Mouse (Mus musculus) adrenal gland, postnatal 25 days (tissue): ENCODE measurements around the gene Col25a1. TPM values are rescaled to one million over a fixed set of nuclear protein-coding genes. Genes with fewer than 3 reads are reported as not detected.
A peak's percentile ranks its signal among the peaks of the same experiment; 100 is the strongest.

Experiments
- DNase-seq: peaks from one replicate; pipeline ENCODE4 v3.0.0; 2021; ENCODE audit warnings: mixed read lengths
- long read RNA-seq: library from polyadenylated mRNA; stranded (forward); transcript quantifications from one replicate; pipeline ENCODE4 v2.0.0, GENCODE M21; 2021
- total RNA-seq: library from RNA; stranded (reverse); gene quantifications from 2 replicates; pipeline ENCODE4 v1.2.3, GENCODE M21; 2021

Col25a1 gene
- total RNA-seq = 5.7 and 10.3 TPM in 2 replicates
- long read RNA-seq, partial matches to known transcripts = 1 of 1 reads
- long read RNA-seq, other reads (novel, unspliced or antisense) = 0 of 1 reads

- no peak for DNase-seq
Observed at GRCm38 (mm10) chr3:130131201-130131600, at the start of gene Col25a1. Gene Col25a1 (plus strand): TSS chr3:130131501.

- DNase-seq = no peak
Observed at GRCm38 (mm10) chr3:130083312-130083711, 48.0 kb upstream of the Col25a1 start.

- no peak for DNase-seq
Observed at GRCm38 (mm10) chr3:130086372-130087080, 44.8 kb upstream of the Col25a1 start.

- DNase-seq = no peak
Observed at GRCm38 (mm10) chr3:130087466-130087865, 43.8 kb upstream of the Col25a1 start.

GRCm38 (mm10) chr3:130088654-130089053 lies 42.6 kb upstream of the Col25a1 start:
- DNase-seq = no peak

- no peak for DNase-seq
Observed at GRCm38 (mm10) chr3:130090460-130090859, 40.8 kb upstream of the Col25a1 start.

- no peak for DNase-seq
Observed at GRCm38 (mm10) chr3:130094125-130094704, 37.1 kb upstream of the Col25a1 start.

GRCm38 (mm10) chr3:130095160-130095781 lies 36.0 kb upstream of the Col25a1 start:
- DNase-seq = peak; percentile 26

- peak; percentile 16 for DNase-seq
Observed at GRCm38 (mm10) chr3:130103486-130103885, 27.8 kb upstream of the Col25a1 start.

GRCm38 (mm10) chr3:130104471-130104870 lies 26.8 kb upstream of the Col25a1 start:
- no peak for DNase-seq

GRCm38 (mm10) chr3:130116886-130117285 lies 14.4 kb upstream of the Col25a1 start:
- DNase-seq = no peak

GRCm38 (mm10) chr3:130127840-130128239 lies 3.5 kb upstream of the Col25a1 start:
- DNase-seq = no peak

GRCm38 (mm10) chr3:130128564-130128963 lies 2.7 kb upstream of the Col25a1 start:
- no peak for DNase-seq

- peak; percentile 6 for DNase-seq
Observed at GRCm38 (mm10) chr3:130129635-130130206, 1.6 kb upstream of the Col25a1 start.

- no peak for DNase-seq
Observed at GRCm38 (mm10) chr3:130137204-130137603, 5.9 kb downstream of the Col25a1 start.

GRCm38 (mm10) chr3:130137640-130138039 lies 6.3 kb downstream of the Col25a1 start:
- DNase-seq = no peak

- no peak for DNase-seq
Observed at GRCm38 (mm10) chr3:130145874-130146273, 14.6 kb downstream of the Col25a1 start.

- no peak for DNase-seq
Observed at GRCm38 (mm10) chr3:130147827-130148226, 16.5 kb downstream of the Col25a1 start.

GRCm38 (mm10) chr3:130149180-130149579 lies 17.9 kb downstream of the Col25a1 start:
- DNase-seq = no peak

GRCm38 (mm10) chr3:130153117-130153516 lies 21.8 kb downstream of the Col25a1 start:
- DNase-seq = no peak

- DNase-seq = no peak
Observed at GRCm38 (mm10) chr3:130157551-130157950, 26.2 kb downstream of the Col25a1 start.

GRCm38 (mm10) chr3:130159906-130160305 lies 28.6 kb downstream of the Col25a1 start:
- DNase-seq = peak; percentile 45

- no peak for DNase-seq
Observed at GRCm38 (mm10) chr3:130160902-130161301, 29.6 kb downstream of the Col25a1 start.
